Mouse (Mus musculus) heart, embryonic 15.5 days (tissue): ENCODE data around the gene Usp2. TPM values are rescaled to one million over a fixed set of nuclear protein-coding genes. Genes with fewer than 3 reads are reported as not detected.

Experiments
- ATAC-seq: fragments of 200-750 bp; cut with Nextera tagmentation; replicated peaks from 2 replicates; pipeline ENCODE4 v1.8.0; 2017; ENCODE audit warnings: low read depth, moderate TSS enrichment; ENCODE audit not compliant: insufficient number of reproducible peaks, insufficient read depth, low FRiP score
- H3K27ac ChIP-seq: fragments of 300-500 bp; sonication (generic); 2 replicates; pipeline ENCODE4 v1.5.1; 2015; ENCODE audit warnings: mild to moderate bottlenecking, inconsistent platforms
- H3K27me3 ChIP-seq: fragments of 300-500 bp; sonication (generic); 2 replicates; pipeline ENCODE4 v1.6.1; 2015; ENCODE audit warnings: inconsistent platforms
- H3K36me3 ChIP-seq: fragments of 300-500 bp; sonication (generic); 2 replicates; pipeline ENCODE4 v1.6.1; 2015; ENCODE audit warnings: mild to moderate bottlenecking, inconsistent platforms
- H3K4me1 ChIP-seq: fragments of 300-500 bp; sonication (generic); replicated peaks from 2 replicates; pipeline ENCODE4 v1.6.1; 2015; ENCODE audit warnings: inconsistent platforms
- H3K4me2 ChIP-seq: fragments of 300-500 bp; sonication (generic); 2 replicates; pipeline ENCODE4 v1.6.1; 2015; ENCODE audit warnings: inconsistent platforms, mild to moderate bottlenecking, moderate library complexity
- H3K4me3 ChIP-seq: fragments of 300-500 bp; sonication (generic); 2 replicates; pipeline ENCODE4 v1.5.1; 2015; ENCODE audit warnings: mild to moderate bottlenecking, inconsistent platforms
- H3K9ac ChIP-seq: fragments of 300-500 bp; sonication (generic); 2 replicates; pipeline ENCODE4 v1.6.1; 2015; ENCODE audit warnings: mild to moderate bottlenecking, inconsistent platforms
- H3K9me3 ChIP-seq: fragments of 300-500 bp; sonication (generic); replicated peaks from 2 replicates; pipeline ENCODE4 v1.6.1; 2016; ENCODE audit warnings: inconsistent platforms
- WGBS: fragments of 180-500 bp; shearing (Covaris S2); methylation state at CpG from one replicate; pipeline ENCODE4 v1.1.7; 2015; ENCODE audit warnings: mixed read lengths; 5-methylcytosine and 5-hydroxymethylcytosine counted together
- polyA plus RNA-seq: library from polyadenylated mRNA; unstranded; fragments of >200 nt; fragmentation: Nextera tagmentation; extraction: Ambion mirVana; gene quantifications from 2 replicates; pipeline ENCODE4 v1.2.1, GENCODE M21; 2015

Gene Usp2
- polyA plus RNA-seq, 1 experiment from 2014 or later = 74.9 TPM

- H3K4me2 ChIP-seq = no peak overlapping the region
- peaks cover 22% of the 10 kb centered on the region for H3K4me1 ChIP-seq
- no peak for ATAC-seq
- H3K9ac ChIP-seq = no peak overlapping the region
- H3K4me3 ChIP-seq = no peak overlapping the region
- H3K9me3 ChIP-seq = no peaks in the 10 kb centered on the region
- no peak overlapping the region for H3K27ac ChIP-seq
- no peaks in the 10 kb centered on the region for H3K36me3 ChIP-seq
- 68% methylated on average over 2 of the region's 2 CpGs for WGBS
- H3K27me3 ChIP-seq = no peaks in the 10 kb centered on the region
These were observed 47.6 kb downstream of the Usp2 start for GRCm38 (mm10) chr9:44114453-44114852.

- Histone ChIP-seq H3K9ac (no peak overlapping the region), H3K27me3 (no peaks in the 10 kb centered on the region), H3K4me3 (no peak overlapping the region), H3K9me3 (no peaks in the 10 kb centered on the region), H3K27ac (no peak overlapping the region; the same call in 1 of the 2 replicates), H3K36me3 (no peaks in the 10 kb centered on the region), H3K4me1 (peaks cover 10% of the 10 kb centered on the region), H3K4me2 (no peak overlapping the region)
- WGBS = 85% methylated on average over 9 of the region's 9 CpGs
- ATAC-seq = no peak
These were observed 48.8 kb downstream of the Usp2 start for GRCm38 (mm10) chr9:44115599-44115998.

GRCm38 (mm10) chr9:44116182-44116581 is 49.4 kb downstream of the Usp2 start:
- Histone ChIP-seq H3K9me3 (no peaks in the 10 kb centered on the region), H3K4me2 (no peak overlapping the region), H3K27me3 (no peaks in the 10 kb centered on the region), H3K27ac (no peak overlapping the region), H3K36me3 (no peaks in the 10 kb centered on the region), H3K4me3 (no peak overlapping the region), H3K4me1 (peaks cover 10% of the 10 kb centered on the region), H3K9ac (no peak overlapping the region)
- no peak for ATAC-seq
- WGBS = 86% methylated on average over 4 of the region's 4 CpGs

- Histone ChIP-seq H3K4me3 (no peak overlapping the region), H3K4me2 (no peak overlapping the region), H3K4me1 (peaks cover under 1% of the 10 kb centered on the region; the same call in 1 of the 2 replicates), H3K9me3 (no peaks in the 10 kb centered on the region), H3K9ac (no peak overlapping the region), H3K36me3 (no peaks in the 10 kb centered on the region), H3K27ac (no peak overlapping the region), H3K27me3 (no peaks in the 10 kb centered on the region)
- WGBS = 52% methylated on average over 5 of the region's 5 CpGs
- no peak for ATAC-seq
These were observed 52.2 kb downstream of the Usp2 start for GRCm38 (mm10) chr9:44119011-44119410.

- no peak for ATAC-seq
- Histone ChIP-seq H3K4me1 (no peaks in the 10 kb centered on the region), H3K27me3 (no peaks in the 10 kb centered on the region), H3K9ac (no peak overlapping the region), H3K9me3 (no peaks in the 10 kb centered on the region), H3K27ac (no peak overlapping the region), H3K36me3 (no peaks in the 10 kb centered on the region), H3K4me3 (no peak overlapping the region), H3K4me2 (no peak overlapping the region)
- WGBS = 66% methylated on average over 8 of the region's 8 CpGs
These were observed 53.2 kb downstream of the Usp2 start for GRCm38 (mm10) chr9:44119948-44120465.

- H3K36me3 ChIP-seq = no peaks in the 10 kb centered on the region
- no peaks in the 10 kb centered on the region for H3K9me3 ChIP-seq
- ATAC-seq = no peak
- H3K27ac ChIP-seq = no peak overlapping the region
- H3K4me3 ChIP-seq = no peak overlapping the region
- peaks cover 23% of the 10 kb centered on the region for H3K4me1 ChIP-seq
- H3K9ac ChIP-seq = no peak overlapping the region
- WGBS = 62% methylated on average over 6 of the region's 6 CpGs
- no peaks in the 10 kb centered on the region for H3K27me3 ChIP-seq
- H3K4me2 ChIP-seq = no peak overlapping the region
These were observed 57.5 kb downstream of the Usp2 start for GRCm38 (mm10) chr9:44124317-44124716.

GRCm38 (mm10) chr9:44125026-44125425 is 58.2 kb downstream of the Usp2 start:
- no peak overlapping the region for H3K9ac ChIP-seq
- H3K4me3 ChIP-seq = no peak overlapping the region
- ATAC-seq = no peak
- WGBS = 53% methylated on average over 5 of the region's 5 CpGs
- no peak overlapping the region for H3K27ac ChIP-seq
- H3K4me1 ChIP-seq = peaks cover 30% of the 10 kb centered on the region
- H3K36me3 ChIP-seq = no peaks in the 10 kb centered on the region
- H3K9me3 ChIP-seq = no peaks in the 10 kb centered on the region
- no peak overlapping the region for H3K4me2 ChIP-seq
- no peaks in the 10 kb centered on the region for H3K27me3 ChIP-seq

GRCm38 (mm10) chr9:44125546-44126428 is 59.0 kb downstream of the Usp2 start:
- Histone ChIP-seq H3K36me3 (no peaks in the 10 kb centered on the region), H3K9me3 (no peaks in the 10 kb centered on the region), H3K27me3 (no peaks in the 10 kb centered on the region), H3K4me2 (peak overlapping the region; percentile 48), H3K9ac (peak overlapping the region; percentile 12; the same call in 1 of the 2 replicates), H3K4me1 (peaks cover 38% of the 10 kb centered on the region), H3K4me3 (peak overlapping the region; percentile 6; the same call in 1 of the 2 replicates), H3K27ac (peak overlapping the region; percentile 55)
- no peak for ATAC-seq
- WGBS = 32% methylated on average over 18 of the region's 18 CpGs

- 79% methylated on average over 3 of the region's 3 CpGs for WGBS
- Histone ChIP-seq H3K27me3 (no peaks in the 10 kb centered on the region), H3K4me2 (peak overlapping the region; percentile 48; the same call in 1 of the 2 replicates), H3K9me3 (no peaks in the 10 kb centered on the region), H3K4me1 (peaks cover 47% of the 10 kb centered on the region), H3K9ac (no peak overlapping the region), H3K27ac (peak overlapping the region; percentile 55), H3K36me3 (no peaks in the 10 kb centered on the region), H3K4me3 (no peak overlapping the region)
- ATAC-seq = no peak
These were observed 59.9 kb downstream of the Usp2 start for GRCm38 (mm10) chr9:44126746-44127145.

GRCm38 (mm10) chr9:44127351-44127801 is 60.6 kb downstream of the Usp2 start:
- peaks cover 52% of the 10 kb centered on the region for H3K4me1 ChIP-seq
- H3K9me3 ChIP-seq = no peaks in the 10 kb centered on the region
- H3K4me3 ChIP-seq = no peak overlapping the region
- no peaks in the 10 kb centered on the region for H3K27me3 ChIP-seq
- 48% methylated on average over 3 of the region's 3 CpGs for WGBS
- H3K27ac ChIP-seq = peak overlapping the region; percentile 55
- H3K9ac ChIP-seq = no peak overlapping the region
- no peak for ATAC-seq
- H3K4me2 ChIP-seq = no peak overlapping the region
- no peaks in the 10 kb centered on the region for H3K36me3 ChIP-seq

- H3K9me3 ChIP-seq = no peaks in the 10 kb centered on the region
- H3K4me2 ChIP-seq = peak overlapping the region; percentile 92
- H3K36me3 ChIP-seq = no peaks in the 10 kb centered on the region
- peak overlapping the region; percentile 71 for H3K9ac ChIP-seq
- 0 out of 2 replicates have a peak, but pooled peaks have one; percentile 2 for ATAC-seq
- 4% methylated on average over 9 of the region's 9 CpGs for WGBS
- peak overlapping the region; percentile 55 for H3K4me3 ChIP-seq
- H3K27me3 ChIP-seq = no peaks in the 10 kb centered on the region
- H3K27ac ChIP-seq = peak overlapping the region; percentile 96
- H3K4me1 ChIP-seq = peaks cover 71% of the 10 kb centered on the region
These were observed 62.8 kb downstream of the Usp2 start for GRCm38 (mm10) chr9:44129633-44130032.
